Mouse (Mus musculus): ENCODE data around the gene Serpinb13. TPM values are rescaled to one million over a fixed set of nuclear protein-coding genes. Genes with fewer than 3 reads are reported as not detected.
"Not testable (repeated sequence)": the region's sequence is repeated elsewhere in the genome, so short reads cannot be mapped to it uniquely, and the experiment has no call there.

The Serpinb13 gene
- polyA plus RNA-seq, 1 experiment from 2014 or later, result not detected

DNA sequence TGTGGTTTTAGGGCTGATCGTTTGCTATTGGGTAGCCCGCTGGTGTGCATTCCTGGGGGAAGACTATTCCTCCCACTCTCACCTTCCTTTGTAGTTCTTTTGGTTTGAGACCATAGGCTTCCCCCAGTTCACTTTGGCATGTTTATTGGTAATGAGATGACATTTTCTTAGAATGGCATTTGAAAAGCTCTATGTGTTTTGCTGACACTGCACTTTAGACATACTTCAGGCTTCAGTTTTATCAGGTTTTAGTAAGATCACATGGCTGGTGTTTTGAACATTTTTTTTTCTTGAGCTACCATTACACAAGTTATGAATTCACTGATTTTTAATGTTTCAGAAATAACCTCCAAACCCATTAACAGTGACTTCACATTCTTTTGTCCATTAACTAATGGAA is 21.0 kb downstream of the Serpinb13 start:
- WGBS, result 96% methylated on average over 2 of the region's 2 CpGs
- no peak overlapping the region for H3K4me2 ChIP-seq (replicated peaks)
- H3K9me3 ChIP-seq (ENCODE audit: control insufficient read depth, low read length), result no peaks in the 10 kb centered on the region
- H3K9ac ChIP-seq, result no peak overlapping the region
- DNase-seq (ENCODE audit: low spot score) (no peak), ATAC-seq (ENCODE audit: low FRiP score) (no peak)
- no peak overlapping the region for H3K4me3 ChIP-seq (replicated peaks; ENCODE audit: low read length)
- no peaks in the 10 kb centered on the region for H3K36me3 ChIP-seq (replicated peaks; ENCODE audit: control insufficient read depth, insufficient read depth)
- H3K4me1 ChIP-seq (replicated peaks; ENCODE audit: control insufficient read depth, insufficient read depth, low read length), result no peaks in the 10 kb centered on the region
- H3K27ac ChIP-seq, result no peak overlapping the region
- H3K27me3 ChIP-seq (ENCODE audit: control insufficient read depth, insufficient read depth, low read length), result no peaks in the 10 kb centered on the region

- H3K9ac ChIP-seq, result no peak overlapping the region
- DNase-seq (ENCODE audit: low spot score) (no peak), ATAC-seq (ENCODE audit: low FRiP score) (no peak)
- no peaks in the 10 kb centered on the region for H3K4me1 ChIP-seq (replicated peaks; ENCODE audit: control insufficient read depth, insufficient read depth, low read length)
- H3K27ac ChIP-seq, result no peak overlapping the region
- H3K9me3 ChIP-seq (ENCODE audit: control insufficient read depth, low read length), result no peaks in the 10 kb centered on the region
- 84% methylated on average over 3 of the region's 3 CpGs for WGBS
- H3K36me3 ChIP-seq (replicated peaks; ENCODE audit: control insufficient read depth, insufficient read depth), result no peaks in the 10 kb centered on the region
- no peaks in the 10 kb centered on the region for H3K27me3 ChIP-seq (ENCODE audit: control insufficient read depth, insufficient read depth, low read length)
- H3K4me3 ChIP-seq (replicated peaks; ENCODE audit: low read length), result no peak overlapping the region
- no peak overlapping the region for H3K4me2 ChIP-seq (replicated peaks)
Observed at GRCm38 (mm10) chr1:107006316-107006715, 25.5 kb downstream of the Serpinb13 start.

GRCm38 (mm10) chr1:107014530-107014929 is 33.7 kb downstream of the Serpinb13 start:
- Histone ChIP-seq H3K36me3 (replicated peaks; ENCODE audit: control insufficient read depth, insufficient read depth) (no peaks in the 10 kb centered on the region), H3K4me2 (replicated peaks) (no peak overlapping the region), H3K27me3 (ENCODE audit: control insufficient read depth, insufficient read depth, low read length) (no peaks in the 10 kb centered on the region), H3K9me3 (ENCODE audit: control insufficient read depth, low read length) (no peaks in the 10 kb centered on the region), H3K4me3 (replicated peaks; ENCODE audit: low read length) (no peak overlapping the region), H3K27ac (no peak overlapping the region), H3K4me1 (replicated peaks; ENCODE audit: control insufficient read depth, insufficient read depth, low read length) (no peaks in the 10 kb centered on the region), H3K9ac (no peak overlapping the region)
- DNase-seq (ENCODE audit: low spot score), result peak; percentile 51
- ATAC-seq (ENCODE audit: low FRiP score), result no peak
- 43% methylated on average over 2 of the region's 2 CpGs for WGBS

DNA sequence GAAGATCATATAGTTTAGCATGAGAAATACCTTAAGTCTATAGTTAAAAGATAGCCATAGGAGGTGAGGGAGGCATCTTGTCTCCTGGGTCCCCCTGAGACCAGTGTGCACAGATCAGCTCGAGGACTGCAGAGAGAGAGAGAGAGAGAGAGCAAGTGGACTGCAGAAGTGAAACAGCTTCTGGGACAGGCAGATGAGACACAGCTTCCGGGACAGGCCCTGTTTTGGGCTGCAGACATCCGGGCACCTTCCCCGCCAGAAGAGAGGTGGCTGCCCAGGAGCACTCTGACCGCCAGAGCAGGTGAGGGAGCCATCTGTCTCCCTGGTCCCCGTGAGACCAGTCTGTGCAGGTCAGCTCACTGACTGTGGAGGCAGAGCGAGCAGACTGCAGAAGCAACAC is 34.4 kb downstream of the Serpinb13 start:
- 85% methylated on average over 7 of the region's 7 CpGs for WGBS
- H3K36me3 ChIP-seq (replicated peaks; ENCODE audit: control insufficient read depth, insufficient read depth), result no peaks in the 10 kb centered on the region
- H3K4me2 ChIP-seq (replicated peaks), result no peak overlapping the region
- H3K4me3 ChIP-seq (replicated peaks; ENCODE audit: low read length), result no peak overlapping the region
- no peaks in the 10 kb centered on the region for H3K27me3 ChIP-seq (ENCODE audit: control insufficient read depth, insufficient read depth, low read length)
- no peaks in the 10 kb centered on the region for H3K9me3 ChIP-seq (ENCODE audit: control insufficient read depth, low read length)
- no peak for DNase-seq (ENCODE audit: low spot score)
- no peak for ATAC-seq (ENCODE audit: low FRiP score)
- no peaks in the 10 kb centered on the region for H3K4me1 ChIP-seq (replicated peaks; ENCODE audit: control insufficient read depth, insufficient read depth, low read length)
- H3K27ac ChIP-seq, result no peak overlapping the region
- no peak overlapping the region for H3K9ac ChIP-seq

DNA sequence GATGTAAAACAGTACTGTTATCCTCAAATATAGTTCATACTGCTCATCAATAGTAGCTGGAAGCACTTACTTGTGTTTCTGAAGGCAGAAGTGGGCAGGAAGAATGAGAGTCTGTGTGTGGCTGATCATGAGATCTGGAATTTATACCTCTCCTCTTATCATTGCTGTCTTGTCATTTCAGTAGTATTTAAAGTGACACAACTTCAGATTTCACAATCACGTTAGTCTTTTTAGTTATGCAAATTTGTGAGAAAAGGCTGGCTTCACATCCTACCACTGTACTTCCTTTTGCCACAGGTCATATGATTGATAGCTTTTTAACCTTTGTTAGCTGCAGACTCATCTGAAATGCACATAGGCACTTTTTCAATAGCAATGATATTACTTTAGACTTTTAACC is 45.1 kb downstream of the Serpinb13 start:
- no peaks in the 10 kb centered on the region for H3K9me3 ChIP-seq (ENCODE audit: control insufficient read depth, low read length)
- no peak overlapping the region for H3K4me3 ChIP-seq (replicated peaks; ENCODE audit: low read length)
- no peak overlapping the region for H3K4me2 ChIP-seq (replicated peaks)
- ATAC-seq (ENCODE audit: low FRiP score), result no peak
- H3K4me1 ChIP-seq (replicated peaks; ENCODE audit: control insufficient read depth, insufficient read depth, low read length), result no peaks in the 10 kb centered on the region
- H3K36me3 ChIP-seq (replicated peaks; ENCODE audit: control insufficient read depth, insufficient read depth), result no peaks in the 10 kb centered on the region
- H3K9ac ChIP-seq, result no peak overlapping the region
- no peak overlapping the region for H3K27ac ChIP-seq
- 73% methylated on average over 1 of the region's 1 CpGs for WGBS
- no peaks in the 10 kb centered on the region for H3K27me3 ChIP-seq (ENCODE audit: control insufficient read depth, insufficient read depth, low read length)
- DNase-seq (ENCODE audit: low spot score), result no peak

- H3K4me3 ChIP-seq (replicated peaks; ENCODE audit: low read length); DNase-seq (ENCODE audit: low spot score); H3K9ac ChIP-seq; H3K4me2 ChIP-seq (replicated peaks); H3K9me3 ChIP-seq (ENCODE audit: control insufficient read depth, low read length); H3K27me3 ChIP-seq (ENCODE audit: control insufficient read depth, insufficient read depth, low read length); H3K4me1 ChIP-seq (replicated peaks; ENCODE audit: control insufficient read depth, insufficient read depth, low read length); H3K36me3 ChIP-seq (replicated peaks; ENCODE audit: control insufficient read depth, insufficient read depth); H3K27ac ChIP-seq; ATAC-seq (ENCODE audit: low FRiP score): not testable (repeated sequence)
- WGBS, result 90% methylated on average over 3 of the region's 3 CpGs
Observed at GRCm38 (mm10) chr1:107034236-107034635, 53.5 kb downstream of the Serpinb13 start.

Other genes starting within 250 kb of the Serpinb13 start
- gene Kdsr, start 221.3 kb upstream of the Serpinb13 start, polyA plus RNA-seq (2014; fragmentation: Nextera tagmentation; extraction: Ambion mirVana), result 15.2 and 16.1 TPM in 2 replicates
- gene Vps4b, start 184.3 kb upstream of the Serpinb13 start, polyA plus RNA-seq (2014; fragmentation: Nextera tagmentation; extraction: Ambion mirVana), result 36.0 and 39.4 TPM in 2 replicates
- 0.19 TPM in 1 of 2 replicates, not detected in the other for gene Serpinb5, start 119.8 kb upstream of the Serpinb13 start, polyA plus RNA-seq (2014; fragmentation: Nextera tagmentation; extraction: Ambion mirVana)
- gene Serpinb12, start 46.5 kb upstream of the Serpinb13 start, polyA plus RNA-seq (2014; fragmentation: Nextera tagmentation; extraction: Ambion mirVana), result 0.12 TPM in 1 of 2 replicates, not detected in the other
- gene Serpinb3a, start 71.3 kb downstream of the Serpinb13 start, polyA plus RNA-seq (2014; fragmentation: Nextera tagmentation; extraction: Ambion mirVana), result not detected in 2 replicates
- gene Serpinb3d, start 102.5 kb downstream of the Serpinb13 start, polyA plus RNA-seq (2014; fragmentation: Nextera tagmentation; extraction: Ambion mirVana), result not detected in 2 replicates